Mouse (Mus musculus) liver, adult 10 weeks (tissue): ENCODE measurements around the gene Rhoa. TPM values are rescaled to one million over a fixed set of nuclear protein-coding genes. Genes with fewer than 3 reads are reported as not detected.

Experiments used
- polyA plus RNA-seq: library from polyadenylated mRNA; stranded (reverse); fragments of 350-450 nt; fragmentation: Illumina TruSeq; extraction: RNeasy Lipid Tissue Mini Kit (QIAGEN cat#74804); gene quantifications from one replicate; pipeline ENCODE4 v1.2.3, GENCODE M21; 2014; ENCODE audit warnings: low read depth, low replicate concordance

Rhoa gene
- polyA plus RNA-seq, result 220 TPM

DNA sequence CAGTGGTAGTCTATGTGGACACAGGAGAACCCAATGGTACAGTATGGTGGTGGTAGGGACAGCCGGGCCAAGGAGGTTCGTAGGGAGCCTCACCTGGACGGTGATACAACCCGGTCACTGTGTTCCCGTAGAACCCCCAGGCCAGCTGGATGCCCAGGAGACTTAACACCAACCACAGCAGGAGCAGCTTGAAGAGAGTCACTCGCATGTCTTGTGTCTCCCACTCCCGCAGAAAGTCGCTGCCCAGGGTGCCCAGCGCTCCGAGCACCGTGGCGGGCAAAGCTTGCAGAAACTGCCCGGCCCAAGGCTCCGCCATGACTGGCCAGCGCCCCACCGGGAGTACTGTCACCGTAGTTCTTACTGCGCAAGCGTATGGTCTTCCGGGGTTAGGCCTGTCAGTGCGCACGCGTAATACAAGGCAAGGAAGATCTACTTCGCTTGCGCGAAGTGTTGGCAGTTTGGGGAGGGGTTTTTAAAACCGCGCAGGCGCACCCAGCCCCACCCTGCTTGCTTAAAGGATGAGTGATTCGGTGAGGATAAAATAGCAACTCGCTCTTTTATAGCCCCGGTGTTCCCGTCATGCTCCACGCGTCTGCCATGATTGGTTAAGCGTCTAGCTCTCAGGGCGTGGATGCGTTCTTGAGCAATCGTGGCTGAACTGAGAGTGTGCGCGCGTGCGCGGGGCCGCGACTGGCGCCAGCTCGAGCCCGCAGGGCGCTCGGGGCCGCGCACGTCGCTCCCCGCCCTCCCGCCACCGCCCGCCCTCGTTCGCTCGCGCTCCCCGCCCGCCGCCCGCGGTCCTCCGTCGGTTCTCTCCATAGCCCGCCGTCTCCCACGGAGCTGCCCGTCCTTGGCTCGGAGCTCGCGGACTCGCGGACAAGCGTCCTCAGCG, at the start of gene Rhoa, which contains the start of gene Tcta:
TSS of gene Rhoa (plus strand) at position 501 of the 892 bp plus-strand sequence.
TSS of gene Tcta (minus strand) at position 532 of the 892 bp plus-strand sequence.

DNA sequence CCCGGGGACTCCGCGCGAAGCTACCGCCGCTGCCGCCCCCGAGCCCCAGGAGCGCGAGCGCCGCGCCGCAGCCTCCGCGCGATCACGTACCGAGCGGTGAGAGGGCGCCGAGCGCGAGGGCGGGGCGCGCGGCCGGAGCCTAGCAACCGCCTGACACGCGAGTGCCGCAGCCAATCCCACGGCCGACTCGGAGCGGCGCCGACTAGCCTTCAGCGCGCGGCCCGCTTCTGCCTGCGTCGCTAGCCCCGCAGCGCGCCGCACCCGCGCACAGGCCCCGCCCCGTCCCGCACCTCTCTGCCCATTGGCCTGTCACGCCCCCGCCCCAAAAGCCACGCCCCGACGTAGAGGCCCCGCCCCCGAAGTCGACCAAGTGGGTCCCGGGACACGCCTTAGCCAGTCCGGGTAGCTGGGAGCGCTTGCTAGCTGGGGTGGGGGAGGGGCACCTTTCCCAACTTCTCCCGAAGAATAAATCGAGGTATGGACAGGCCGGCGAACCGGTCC, 42.2 kb upstream of the Rhoa start, which contains the start of gene Dag1:
TSS of gene Dag1 (minus strand) at position 269 of the 501 bp plus-strand sequence.

DNA sequence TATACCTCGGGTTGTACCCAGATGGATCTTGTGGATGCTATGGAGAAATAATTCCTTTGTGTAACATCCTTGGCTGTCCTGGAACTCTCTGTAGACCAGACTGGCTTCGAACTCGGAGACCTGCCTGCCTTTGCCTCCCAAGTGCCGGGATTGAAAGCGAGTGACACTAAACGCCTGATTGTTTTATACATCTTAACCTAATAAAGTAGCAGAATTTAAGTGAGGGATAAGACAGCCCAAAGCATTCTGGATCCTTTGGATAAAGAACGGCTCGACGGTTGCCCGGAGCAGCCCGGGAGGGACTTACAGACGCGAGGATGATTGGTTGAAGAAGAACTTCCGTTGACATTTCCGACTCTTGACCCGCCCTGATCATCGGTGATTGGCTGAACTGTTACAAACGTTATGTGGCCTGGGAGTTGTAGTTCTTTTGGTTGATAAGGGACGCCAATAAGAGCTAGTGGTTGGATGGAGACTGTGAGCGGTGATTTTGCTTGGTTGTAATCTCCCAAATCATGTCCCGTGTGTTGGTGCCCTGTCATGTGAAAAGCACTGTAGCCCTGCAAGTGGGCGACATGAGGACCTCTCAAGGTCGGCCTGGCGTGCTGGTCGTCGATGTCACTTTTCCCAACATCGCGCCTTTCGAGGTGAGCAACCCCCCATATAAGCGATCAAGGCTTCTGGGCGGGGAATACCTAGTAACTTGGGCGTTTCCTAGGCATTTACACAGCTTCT, 15.7 kb upstream of the Rhoa start, which contains the start of gene Nicn1:
TSS of gene Nicn1 (plus strand) at position 414 of the 735 bp plus-strand sequence.

DNA sequence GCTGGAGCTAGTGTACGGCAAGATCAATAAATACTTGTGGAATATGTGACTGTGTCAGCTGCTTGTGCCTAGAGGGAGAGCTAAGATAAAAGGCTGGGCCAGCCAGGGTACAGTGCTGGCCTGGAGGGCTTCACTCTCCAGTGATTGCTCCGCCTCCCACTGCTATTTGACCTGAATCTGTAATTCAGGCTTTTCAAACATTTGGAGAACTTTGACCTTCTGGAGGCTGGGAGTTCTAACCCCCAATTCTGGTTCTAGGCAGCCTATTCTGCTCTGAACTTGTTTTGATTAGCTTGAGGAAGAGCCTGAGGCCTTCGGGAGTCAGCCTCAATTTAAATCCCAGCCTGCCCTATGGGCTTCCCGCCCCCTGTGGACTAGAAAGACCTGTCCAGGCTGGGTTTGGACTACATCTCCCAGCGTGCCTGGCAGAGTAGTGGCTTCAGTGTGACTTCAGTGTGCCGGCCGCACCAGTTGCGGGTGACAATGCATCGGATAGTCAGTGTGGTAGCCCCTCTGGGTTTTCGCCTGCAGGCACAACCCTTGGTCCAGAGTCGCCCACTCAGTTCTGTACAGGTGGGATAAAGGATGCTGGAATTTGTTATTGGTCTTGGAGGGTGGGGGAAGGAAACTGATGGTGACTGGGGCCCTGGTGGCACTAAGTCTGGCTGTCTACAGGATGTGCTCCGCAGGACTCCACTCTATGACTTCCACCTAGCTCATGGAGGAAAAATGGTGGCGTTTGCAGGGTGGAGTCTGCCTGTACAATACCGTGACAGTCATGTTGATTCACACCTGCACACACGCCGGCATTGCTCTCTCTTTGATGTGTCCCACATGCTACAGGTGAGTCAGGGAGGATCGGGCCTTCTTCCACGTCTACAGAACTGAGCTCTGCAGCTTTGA, 9.2 kb upstream of the Rhoa start, which contains the start of gene Amt:
TSS of gene Amt (plus strand) at position 401 of the 903 bp plus-strand sequence.

DNA sequence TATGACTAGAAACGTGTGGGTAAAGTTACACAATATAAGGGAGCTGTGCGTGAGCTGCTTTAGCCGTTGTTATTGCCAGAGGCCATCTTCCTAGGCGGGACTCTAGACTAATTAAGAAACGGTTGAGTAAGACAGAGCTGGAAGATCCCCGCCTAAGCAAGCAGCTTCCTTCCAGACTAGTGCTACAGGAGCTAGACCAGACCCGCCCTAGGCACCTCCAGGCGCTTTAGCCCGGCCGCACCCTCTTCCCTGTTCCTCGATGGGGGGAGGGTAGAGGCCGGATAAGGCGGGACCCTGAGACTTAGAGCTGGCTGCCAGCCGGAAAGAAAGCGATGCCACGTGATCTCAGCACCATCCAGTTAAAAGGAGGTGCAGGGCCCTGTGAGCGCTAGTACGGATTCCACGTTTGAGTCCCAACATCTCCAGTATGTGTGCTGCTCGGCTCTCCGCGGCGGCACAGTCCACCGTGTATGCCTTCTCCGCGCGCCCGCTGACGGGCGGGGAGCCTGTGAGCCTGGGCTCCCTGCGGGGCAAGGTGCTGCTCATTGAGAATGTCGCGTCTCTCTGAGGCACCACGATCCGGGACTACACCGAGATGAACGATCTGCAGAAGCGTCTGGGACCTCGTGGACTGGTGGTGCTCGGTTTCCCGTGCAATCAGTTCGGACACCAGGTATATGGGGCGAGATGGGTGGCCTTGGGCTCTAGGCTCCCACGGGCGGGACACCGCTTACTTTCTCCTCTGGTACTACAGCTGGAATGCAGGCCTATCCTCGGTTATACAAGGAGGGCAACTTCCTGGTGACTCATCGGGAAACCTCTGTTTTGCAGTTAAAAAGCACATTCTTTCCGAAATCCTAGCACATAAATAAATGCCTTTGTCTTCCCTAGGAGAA, 33.2 kb downstream of the Rhoa start, which contains the start of gene Gpx1:
TSS of gene Gpx1 (plus strand) at position 18 of the 896 bp plus-strand sequence.

DNA sequence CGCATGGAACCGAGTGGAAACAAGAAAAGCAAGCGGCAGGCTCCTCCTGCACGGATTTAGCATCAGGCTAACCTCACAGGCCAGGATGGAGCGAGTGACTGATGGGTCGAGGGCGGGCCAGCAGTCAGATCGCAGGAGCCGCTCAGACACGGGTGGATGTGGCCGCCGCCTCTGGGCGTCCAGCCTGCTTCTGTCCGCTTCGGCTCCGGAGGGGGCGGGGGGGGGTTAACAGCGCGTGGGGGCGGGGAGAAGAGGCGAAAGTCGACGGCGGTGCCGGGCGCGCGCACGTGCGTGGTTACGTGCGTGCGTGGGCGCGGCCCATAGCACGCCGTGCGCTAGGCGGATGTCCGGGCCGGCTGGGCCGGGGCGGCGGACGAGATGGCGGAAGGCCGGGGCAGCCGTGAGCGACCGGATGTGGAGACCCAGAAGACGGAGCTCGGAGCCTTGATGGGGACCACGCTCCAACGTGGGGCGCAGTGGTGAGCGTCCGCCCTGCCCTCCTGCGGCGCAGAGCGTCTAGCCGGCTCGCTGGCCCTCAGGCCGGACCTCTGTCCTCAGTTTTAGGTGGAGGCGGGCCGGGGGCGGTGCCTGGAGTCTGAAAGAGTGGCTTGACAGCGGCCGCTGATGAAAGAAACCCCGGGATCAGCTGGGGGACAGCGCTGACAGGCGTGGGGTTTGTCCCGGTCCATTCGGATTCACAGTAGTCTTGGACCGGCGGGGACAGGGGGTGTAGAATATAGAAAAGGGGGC, 41.8 kb downstream of the Rhoa start, which contains the start of gene Usp4:
TSS of gene Usp4 (plus strand) at position 314 of the 750 bp plus-strand sequence.

Other genes starting within 250 kb of the Rhoa start
- 9.9 TPM for gene Mst1, start 225.7 kb upstream of the Rhoa start, polyA plus RNA-seq
- 1.7 TPM for gene Rnf123, start 222.8 kb upstream of the Rhoa start, polyA plus RNA-seq
- gene Apeh, start 211.5 kb upstream of the Rhoa start, polyA plus RNA-seq, result 28.2 TPM
- gene Bsn, start 115.7 kb upstream of the Rhoa start, polyA plus RNA-seq, result not detected
- gene Dag1, start 42.2 kb upstream of the Rhoa start, polyA plus RNA-seq, result 18.2 TPM
- 16.2 TPM for gene Nicn1, start 15.7 kb upstream of the Rhoa start, polyA plus RNA-seq
- 37.0 TPM for gene Amt, start 9.3 kb upstream of the Rhoa start, polyA plus RNA-seq
- gene Tcta, start within 50 bp of the Rhoa start, polyA plus RNA-seq, result 14.3 TPM
- 303 TPM for gene Gpx1, start 32.8 kb downstream of the Rhoa start, polyA plus RNA-seq
- 49.6 TPM for gene Usp4, start 41.7 kb downstream of the Rhoa start, polyA plus RNA-seq
- not detected for gene 1700102P08Rik, start 86.7 kb downstream of the Rhoa start, polyA plus RNA-seq
- gene Ccdc36, start 122.4 kb downstream of the Rhoa start, polyA plus RNA-seq, result not detected
- gene BC048562, start 130.4 kb downstream of the Rhoa start, polyA plus RNA-seq, result not detected
- gene Ccdc71, start 154.4 kb downstream of the Rhoa start, polyA plus RNA-seq, result 1.9 TPM
- gene Klhdc8b, start 155.5 kb downstream of the Rhoa start, polyA plus RNA-seq, result 1.4 TPM
- 0.79 TPM for gene Lamb2, start 173.6 kb downstream of the Rhoa start, polyA plus RNA-seq
- gene Usp19, start 184.5 kb downstream of the Rhoa start, polyA plus RNA-seq, result 7.2 TPM
- 49.3 TPM for gene Qars, start 201.6 kb downstream of the Rhoa start, polyA plus RNA-seq
- gene Qrich1, start 210.7 kb downstream of the Rhoa start, polyA plus RNA-seq, result 28.6 TPM